Mouse (Mus musculus) cerebral cortex, adult 2 months (tissue): Measurements from ENCODE around the gene Cat.

ENCODE experiments used
- WGBS: fragments of 180-500 bp; shearing (Covaris S2); methylation state at CpG from one replicate; pipeline ENCODE4 v1.1.7; 2018; 5-methylcytosine and 5-hydroxymethylcytosine counted together

The Cat gene

GRCm38 (mm10) chr2:103484617-103485401 lies at the start of gene Cat:
TSS of gene Cat (minus strand) at chr2:103485160.
- WGBS, result under 1% methylated on average over 41 of the region's 41 CpGs

- 78% methylated on average over 1 of the region's 1 CpGs for WGBS
These were observed 40.6 kb upstream of the Cat start for GRCm38 (mm10) chr2:103525596-103525995.

GRCm38 (mm10) chr2:103516472-103516871 lies 31.5 kb upstream of the Cat start:
- 77% methylated on average over 1 of the region's 1 CpGs for WGBS

GRCm38 (mm10) chr2:103515513-103516180 lies 30.7 kb upstream of the Cat start:
- WGBS, result 81% methylated on average over 6 of the region's 6 CpGs

DNA sequence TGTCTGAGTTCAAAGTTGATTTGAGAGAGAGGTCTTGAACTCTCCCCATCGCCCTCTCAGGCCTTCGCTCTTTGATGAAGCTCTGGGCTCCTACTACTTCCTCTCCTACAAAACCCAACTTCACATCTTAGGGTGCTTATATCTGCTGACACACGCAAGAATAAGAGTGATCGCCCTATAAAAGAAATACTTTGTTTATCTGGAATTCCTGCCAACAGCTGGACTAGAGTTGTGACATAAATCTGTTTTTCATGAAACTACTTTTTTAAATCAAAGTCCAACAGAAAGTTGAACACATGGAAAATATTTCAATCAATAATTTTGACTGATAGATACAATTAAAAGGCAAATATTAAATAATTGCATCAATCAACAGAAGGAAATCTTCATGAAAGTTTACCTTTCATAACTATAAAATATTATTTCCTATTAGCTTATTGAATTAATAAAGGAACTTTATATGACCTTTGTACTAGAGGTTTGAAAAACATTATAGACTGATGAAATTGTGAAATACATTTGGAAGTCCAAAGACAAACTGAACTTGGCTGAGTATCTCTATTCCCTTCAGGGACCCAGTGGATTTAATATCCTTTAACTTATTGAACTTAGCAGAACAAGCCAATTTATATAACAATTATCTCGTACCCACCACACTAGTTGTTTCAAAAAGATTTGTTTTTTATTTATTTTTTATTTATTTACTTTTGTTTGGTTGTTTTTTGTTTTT lies 27.3 kb upstream of the Cat start:
- WGBS, result 90% methylated on average over 5 of the region's 5 CpGs

DNA sequence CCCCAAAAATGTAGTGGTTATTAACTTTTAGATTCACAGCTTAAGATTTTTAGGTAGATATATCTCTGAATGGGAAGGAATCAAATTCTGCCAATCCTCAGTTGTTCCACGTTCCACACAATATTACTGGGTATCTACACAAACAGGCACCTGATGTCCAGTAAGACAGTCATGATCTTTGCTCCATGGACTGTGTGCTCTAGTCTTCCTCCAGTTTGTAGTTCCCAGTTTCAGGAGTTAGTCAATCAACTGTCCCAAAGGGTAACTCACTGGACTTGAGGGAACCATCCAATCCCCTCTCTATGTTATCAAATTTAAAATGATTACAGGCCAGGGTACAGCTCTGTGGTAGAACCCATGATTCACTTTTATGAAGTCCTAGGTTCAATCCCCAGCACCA lies 26.7 kb upstream of the Cat start:
- WGBS, result 93% methylated on average over 1 of the region's 1 CpGs

GRCm38 (mm10) chr2:103511042-103511441 lies 26.1 kb upstream of the Cat start:
- 88% methylated on average over 1 of the region's 1 CpGs for WGBS

GRCm38 (mm10) chr2:103507651-103508050 lies 22.7 kb upstream of the Cat start:
- WGBS, result 100% methylated on average over 1 of the region's 1 CpGs

DNA sequence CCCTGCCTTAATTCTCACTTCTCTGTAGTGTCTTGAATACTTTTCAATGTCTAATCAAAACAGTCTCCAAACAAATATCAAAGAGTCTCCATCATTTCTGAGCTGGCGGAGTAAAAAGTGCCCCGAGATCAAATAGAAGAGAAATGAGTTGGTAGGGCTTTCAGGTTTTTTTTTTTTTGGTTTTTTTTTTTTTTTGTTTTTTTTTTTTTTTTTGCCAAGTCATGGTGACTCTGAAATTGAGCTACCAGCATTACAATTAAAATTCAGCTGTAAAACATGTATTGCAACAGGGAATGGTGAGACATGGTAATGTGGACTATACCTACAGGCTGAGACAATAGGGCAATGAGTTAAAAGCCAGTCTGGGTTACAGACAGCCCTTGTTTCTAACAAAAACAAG lies 21.0 kb upstream of the Cat start:
- WGBS, result 94% methylated on average over 2 of the region's 2 CpGs

- WGBS, result 93% methylated on average over 1 of the region's 1 CpGs
These were observed 19.5 kb upstream of the Cat start for GRCm38 (mm10) chr2:103504463-103504862.

DNA sequence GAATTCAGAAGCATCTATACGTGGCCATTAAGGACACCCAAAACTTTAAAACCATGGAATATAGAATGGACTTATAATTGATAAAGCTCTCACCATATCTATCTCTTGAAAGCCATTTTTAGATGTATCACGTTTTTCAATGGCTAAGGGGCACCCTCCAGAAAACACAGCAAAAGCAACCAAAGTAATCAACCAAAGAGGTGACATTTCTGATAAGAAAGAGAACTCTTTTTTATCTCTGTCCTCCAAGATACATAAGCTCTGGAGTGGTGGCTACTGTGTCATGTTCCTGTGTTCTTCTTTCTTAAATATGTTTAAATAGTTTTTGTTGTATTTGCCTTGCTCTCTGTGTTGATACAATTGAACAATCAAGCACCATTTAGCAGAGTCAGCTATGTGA lies 15.8 kb upstream of the Cat start:
- WGBS, result 81% methylated on average over 2 of the region's 2 CpGs

DNA sequence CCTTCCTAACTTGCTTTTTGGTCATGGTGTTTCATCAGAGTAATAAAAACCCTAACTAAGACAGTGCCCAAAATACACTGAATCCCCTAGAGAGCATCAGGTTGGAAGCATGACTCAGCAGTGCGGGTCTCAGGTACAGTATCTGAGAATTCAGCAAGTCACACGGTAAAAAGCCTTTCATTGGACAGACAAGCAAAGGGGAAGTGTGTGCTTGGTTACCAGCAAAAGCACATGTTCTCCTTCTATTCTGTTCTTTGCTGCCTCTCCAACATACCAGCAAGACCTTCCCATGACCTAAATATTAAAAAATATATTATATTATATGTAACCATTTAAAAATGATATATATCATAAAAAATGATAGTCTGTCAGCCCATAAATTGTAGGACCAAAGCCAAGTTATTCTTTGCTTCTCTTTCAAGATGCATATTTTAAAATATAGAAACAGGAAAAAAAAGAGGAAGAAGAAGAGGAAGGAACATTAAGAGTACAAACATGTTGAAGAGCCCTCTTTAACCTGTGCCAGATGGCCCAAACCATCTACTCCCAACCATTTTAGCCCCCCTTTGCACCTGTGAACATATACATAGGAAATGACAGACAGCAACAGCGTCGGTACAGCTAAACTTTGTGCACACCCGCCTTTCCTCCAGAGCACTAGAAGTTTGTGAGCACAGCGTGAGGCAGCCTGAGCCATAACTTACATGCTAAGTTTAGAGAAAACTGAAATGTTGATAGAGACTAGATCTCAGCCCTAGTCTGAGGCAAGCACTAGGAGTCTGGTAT lies 10.9 kb upstream of the Cat start:
- WGBS, result 79% methylated on average over 6 of the region's 6 CpGs

GRCm38 (mm10) chr2:103493827-103494226 lies 8.9 kb upstream of the Cat start:
- 73% methylated on average over 4 of the region's 4 CpGs for WGBS

GRCm38 (mm10) chr2:103492526-103492925 lies 7.6 kb upstream of the Cat start:
- WGBS, result 87% methylated on average over 4 of the region's 4 CpGs

GRCm38 (mm10) chr2:103483986-103484520 lies 907 bp downstream of the Cat start:
- 9% methylated on average over 5 of the region's 5 CpGs for WGBS

DNA sequence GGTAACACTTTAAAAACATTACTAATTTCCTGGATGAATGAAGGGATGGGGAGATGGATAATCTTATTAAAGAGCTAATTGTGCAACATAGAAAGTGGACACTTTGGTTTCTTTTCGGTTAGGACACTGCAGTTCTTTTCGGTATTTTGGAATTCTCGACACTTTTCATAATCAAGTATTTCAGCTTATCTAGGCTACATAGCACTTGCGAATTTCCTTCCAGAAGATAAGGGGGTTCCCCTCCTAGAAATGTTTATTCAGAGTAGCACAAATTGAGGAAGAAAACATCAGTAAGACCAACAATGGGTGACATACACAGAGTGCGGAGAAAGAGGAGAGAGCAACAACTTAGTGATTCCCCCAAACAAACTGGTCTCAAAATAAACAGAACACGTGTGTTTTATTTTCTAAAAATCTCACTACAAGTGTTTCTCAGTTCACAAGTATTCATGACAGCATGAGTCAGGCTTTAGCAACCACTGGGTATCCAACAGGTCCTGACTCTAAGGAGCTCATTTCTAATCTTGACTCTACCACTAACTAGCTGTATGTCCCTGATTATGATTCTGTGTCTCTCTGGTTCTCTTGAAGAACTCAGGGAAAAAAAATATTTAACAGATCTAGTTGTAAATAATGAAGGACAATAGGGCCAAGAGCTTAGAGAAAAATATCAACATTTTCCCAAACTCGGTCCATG lies 1.5 kb downstream of the Cat start:
- 62% methylated on average over 7 of the region's 7 CpGs for WGBS

GRCm38 (mm10) chr2:103481314-103482231 lies 3.4 kb downstream of the Cat start:
- 85% methylated on average over 11 of the region's 11 CpGs for WGBS

GRCm38 (mm10) chr2:103480871-103481270 lies 4.1 kb downstream of the Cat start:
- WGBS, result 91% methylated on average over 4 of the region's 4 CpGs

- 84% methylated on average over 8 of the region's 8 CpGs for WGBS
These were observed 4.7 kb downstream of the Cat start for GRCm38 (mm10) chr2:103480240-103480639.

- WGBS, result 91% methylated on average over 3 of the region's 3 CpGs
These were observed 6.6 kb downstream of the Cat start for GRCm38 (mm10) chr2:103478326-103478725.
